Mouse (Mus musculus) T-helper 2 cell (primary cell): ENCODE data around the gene Far1.

Source experiments
- in situ Hi-C: fragments of 300-600 bp; cut with MboI, MseI; formaldehyde crosslinking; loops from one replicate; pipeline ENCODE4 v1.15.1; 2025; ENCODE audit warnings: high pct_unique_total_duplicates

The Far1 gene

GRCm38 (mm10) chr7:113571121-113571520 is 57.5 kb downstream of the Far1 start:
- in situ Hi-C loops = no loop called here

- in situ Hi-C loops = no loop called here
Observed at GRCm38 (mm10) chr7:113572741-113573140, 59.1 kb downstream of the Far1 start.

GRCm38 (mm10) chr7:113582111-113582510 is 68.5 kb downstream of the Far1 start:
- in situ Hi-C loops = no loop called here

GRCm38 (mm10) chr7:113589211-113589610 is 75.6 kb downstream of the Far1 start:
- in situ Hi-C loops = loop anchor here (5.0 kb wide), 1 partner anchor 212 kb away; no protein-coding TSS in a partner anchor

GRCm38 (mm10) chr7:113590330-113590729 is 76.7 kb downstream of the Far1 start:
- in situ Hi-C loops = no loop called here

GRCm38 (mm10) chr7:113591084-113591483 is 77.5 kb downstream of the Far1 start:
- in situ Hi-C loops = no loop called here

- in situ Hi-C loops = no loop called here
Observed at GRCm38 (mm10) chr7:113591557-113592354, 78.1 kb downstream of the Far1 start.

GRCm38 (mm10) chr7:113592696-113593095 is 79.1 kb downstream of the Far1 start:
- in situ Hi-C loops = no loop called here

- in situ Hi-C loops = no loop called here
Observed at GRCm38 (mm10) chr7:113594363-113594762, 80.7 kb downstream of the Far1 start.

GRCm38 (mm10) chr7:113597231-113597630 is 83.6 kb downstream of the Far1 start:
- in situ Hi-C loops = no loop called here

GRCm38 (mm10) chr7:113601803-113602202 is 88.2 kb downstream of the Far1 start:
- in situ Hi-C loops = no loop called here

GRCm38 (mm10) chr7:113607928-113608327 is 94.3 kb downstream of the Far1 start:
- in situ Hi-C loops = no loop called here

GRCm38 (mm10) chr7:113609027-113609705 is 95.5 kb downstream of the Far1 start:
- in situ Hi-C loops = no loop called here

GRCm38 (mm10) chr7:113612628-113613027 is 99.0 kb downstream of the Far1 start:
- in situ Hi-C loops = no loop called here

GRCm38 (mm10) chr7:113614198-113614927 is 100.7 kb downstream of the Far1 start:
- in situ Hi-C loops = no loop called here

GRCm38 (mm10) chr7:113619166-113619565 is 105.5 kb downstream of the Far1 start:
- in situ Hi-C loops = loop anchor here (5.0 kb wide), 1 partner anchor 58 kb away; no protein-coding TSS in a partner anchor

- in situ Hi-C loops = loop anchor here (5.0 kb wide), 1 partner anchor 58 kb away; no protein-coding TSS in a partner anchor
Observed at GRCm38 (mm10) chr7:113619768-113620167, 106.1 kb downstream of the Far1 start.
